Mouse (Mus musculus): Measurements from ENCODE around the gene Podxl.
"Not testable (repeated sequence)": the region's sequence is repeated elsewhere in the genome, so short reads cannot be mapped to it uniquely, and the experiment has no call there.

The Podxl gene

GRCm38 (mm10) chr6:31567200-31567599 lies 3.4 kb upstream of the Podxl start:
- in situ Hi-C loops (cut with MboI): no loop called here

- in situ Hi-C loops (cut with MboI): no loop called here
Observed at GRCm38 (mm10) chr6:31564901-31565391, 1.2 kb upstream of the Podxl start.

- in situ Hi-C loops (cut with MboI): no loop called here
Observed at GRCm38 (mm10) chr6:31564182-31564531, 376 bp upstream of the Podxl start.

GRCm38 (mm10) chr6:31562371-31563080 lies 1.3 kb downstream of the Podxl start:
- in situ Hi-C loops (cut with MboI): no loop called here

GRCm38 (mm10) chr6:31561948-31562347 lies 1.8 kb downstream of the Podxl start:
- in situ Hi-C loops (cut with MboI): not testable (repeated sequence)

- in situ Hi-C loops (cut with MboI): no loop called here
Observed at GRCm38 (mm10) chr6:31560138-31560959, 3.4 kb downstream of the Podxl start.

GRCm38 (mm10) chr6:31556460-31557100 lies 7.2 kb downstream of the Podxl start:
- in situ Hi-C loops (cut with MboI): no loop called here

- in situ Hi-C loops (cut with MboI): no loop called here
Observed at GRCm38 (mm10) chr6:31550876-31551532, 12.8 kb downstream of the Podxl start.

- in situ Hi-C loops (cut with MboI): no loop called here
Observed at GRCm38 (mm10) chr6:31549361-31550051, 14.3 kb downstream of the Podxl start.

GRCm38 (mm10) chr6:31544318-31544717 lies 19.5 kb downstream of the Podxl start:
- in situ Hi-C loops (cut with MboI): no loop called here

GRCm38 (mm10) chr6:31540018-31540417 lies 23.8 kb downstream of the Podxl start:
- in situ Hi-C loops (cut with MboI): no loop called here

GRCm38 (mm10) chr6:31538112-31538511 lies 25.7 kb downstream of the Podxl start:
- in situ Hi-C loops (cut with MboI): no loop called here

- in situ Hi-C loops (cut with MboI): no loop called here
Observed at GRCm38 (mm10) chr6:31537193-31537592, 26.6 kb downstream of the Podxl start.

- in situ Hi-C loops (cut with MboI): no loop called here
Observed at GRCm38 (mm10) chr6:31534705-31535104, 29.1 kb downstream of the Podxl start.

- in situ Hi-C loops (cut with MboI): no loop called here
Observed at GRCm38 (mm10) chr6:31531880-31532279, 31.9 kb downstream of the Podxl start.

GRCm38 (mm10) chr6:31528339-31528738 lies 35.4 kb downstream of the Podxl start:
- in situ Hi-C loops (cut with MboI): no loop called here

GRCm38 (mm10) chr6:31527897-31528296 lies 35.9 kb downstream of the Podxl start:
- in situ Hi-C loops (cut with MboI): no loop called here

GRCm38 (mm10) chr6:31526929-31527328 lies 36.9 kb downstream of the Podxl start:
- in situ Hi-C loops (cut with MboI): no loop called here

- in situ Hi-C loops (cut with MboI): no loop called here
Observed at GRCm38 (mm10) chr6:31525231-31525900, 38.4 kb downstream of the Podxl start.

GRCm38 (mm10) chr6:31524647-31525046 lies 39.1 kb downstream of the Podxl start:
- in situ Hi-C loops (cut with MboI): no loop called here

GRCm38 (mm10) chr6:31524121-31524520 lies 39.7 kb downstream of the Podxl start:
- in situ Hi-C loops (cut with MboI): no loop called here
